Comparison of ENCODE assay signal across 9 mouse cellular contexts in genomic region chr15:100410918-100411672, GRCm38 (mm10). TPM values are rescaled to one million over a fixed set of nuclear protein-coding genes. Genes with fewer than 3 reads are reported as not detected.
DNase-seq lines count a peak whose midpoint lies in the region; TF ChIP-seq lines count a peak whose summit lies in the region.
"Had no signal": no experiment of that assay in that cellular context is flagged by ENCODE, and none has a peak within 500 bp of the region (broad histone marks: within the 10 kb centered on the region; RNA-seq: fewer than 3 reads in every experiment).

No protein-coding gene starts in this region.

- H3K27me3 ChIP-seq in thymus, adult 2 months (ENCODE audit: control insufficient read depth, insufficient read depth, low read length) = no peaks in the 10 kb centered on the region

- peaks cover 21% of the 10 kb centered on the region for H3K4me1 ChIP-seq in thymus, adult 2 months (replicated peaks; ENCODE audit: control insufficient read depth, insufficient read depth, low read length)

- no peak for TF ChIP-seq CTCF in thymus, adult 2 months (IDR thresholded peaks at IDR 0.05; ENCODE audit: borderline replicate concordance, control insufficient read depth, extremely low read depth, insufficient read depth, low read length, poor library complexity)

- intact Hi-C loops in left cerebral cortex, postnatal 25 days (cut with DNase I) = no loop called here

- H3K27ac ChIP-seq in thymus, adult 2 months (ENCODE audit: control insufficient read depth, insufficient read depth, low read length) = no peak overlapping the region

- DNase-seq in embryo, embryonic 10 days (ENCODE audit: low spot score) = peak; percentile 45
- no peak for DNase-seq in embryo, embryonic 9.5 days (ENCODE audit: extremely low spot score)
- DNase-seq in adrenal gland, postnatal 36 days = peak; percentile 73 to 79
- DNase-seq in kidney, postnatal 10 days = peak; percentile 83
- DNase-seq in monocyte, adult 2 months (ENCODE audit: low read depth in 1 of 2, low spot score in 2 of 2) = peak; percentile 12 to 29
- no peak for DNase-seq in left cerebral cortex, postnatal 25 days (ENCODE audit: low spot score in 2 of 2)
- DNase-seq in thymus, adult 2 months = no peak
- DNase-seq in gastrocnemius, postnatal 25 days = no peak

- H3K4me3 ChIP-seq in thymus, adult 2 months (ENCODE audit: control insufficient read depth, insufficient read depth, low read length) = no peak overlapping the region

- 88% methylated on average over 14 of the region's 14 CpGs for WGBS in thymus, adult 2 months

- no peak for TF ChIP-seq POLR2A in thymus, adult 2 months (IDR thresholded peaks at IDR 0.05; ENCODE audit: control insufficient read depth, extremely low read depth, insufficient read depth, low read length, poor library complexity)

- peaks cover 5% of the 10 kb centered on the region; the same call in 1 of the 2 replicates for H3K36me3 ChIP-seq in thymus, adult 2 months (ENCODE audit: control insufficient read depth, insufficient read depth, low read length)

RNA-seq across cellular contexts. Expression of gene Gm5475, which starts 10.9 kb away (rescaled TPM):
- total RNA-seq in adrenal gland, postnatal 36 days (2021) = not detected
- not detected for total RNA-seq in left cerebral cortex, postnatal 25 days (2021)
- 0.04 and 0.05 TPM in 2 replicates for polyA plus RNA-seq in thymus, adult 2 months (2012; rRNA removed)
- total RNA-seq in gastrocnemius, postnatal 25 days (2021) = not detected

RNA-seq across cellular contexts. Expression of gene Slc11a2, which starts 13.8 kb away (rescaled TPM):
- 100 to 1,000 TPM in 1 of 2 experiments, 10 to 100 TPM in 1; 98.5 to 112 TPM for total RNA-seq in adrenal gland, postnatal 36 days (2021)
- total RNA-seq in left cerebral cortex, postnatal 25 days (2021) = 10 to 100 TPM; 54.1 to 63.5 TPM
- 46.4 and 54.1 TPM in 2 replicates for polyA plus RNA-seq in thymus, adult 2 months (2012; rRNA removed)
- total RNA-seq in gastrocnemius, postnatal 25 days (2021) = 10 to 100 TPM; 36.7 to 41.9 TPM

RNA-seq across cellular contexts. Expression of gene Higd1c, which starts 46.8 kb away (rescaled TPM):
- total RNA-seq in adrenal gland, postnatal 36 days (2021) = not detected
- not detected for total RNA-seq in left cerebral cortex, postnatal 25 days (2021)
- not detected in 2 replicates for polyA plus RNA-seq in thymus, adult 2 months (2012; rRNA removed)
- not detected for total RNA-seq in gastrocnemius, postnatal 25 days (2021)
- polyA plus RNA-seq: gonadal fat pad, adult 2 months had no signal

RNA-seq across cellular contexts. Expression of gene Letmd1, which starts 57.7 kb away (rescaled TPM):
- total RNA-seq in adrenal gland, postnatal 36 days (2021) = 100 to 1,000 TPM; 138 to 150 TPM
- total RNA-seq in left cerebral cortex, postnatal 25 days (2021) = 10 to 100 TPM; 60.7 to 63.6 TPM
- 83.1 and 101 TPM in 2 replicates for polyA plus RNA-seq in thymus, adult 2 months (2012; rRNA removed)
- total RNA-seq in gastrocnemius, postnatal 25 days (2021) = 1 to 10 TPM; 9.1 to 9.9 TPM

RNA-seq across cellular contexts. Expression of gene Mettl7a2, which starts 58.1 kb away (rescaled TPM):
- total RNA-seq in adrenal gland, postnatal 36 days (2021) = 1 to 10 TPM; 2.0 to 2.2 TPM
- under 1 TPM; 0.27 to 0.30 TPM for total RNA-seq in left cerebral cortex, postnatal 25 days (2021)
- not detected in 2 replicates for polyA plus RNA-seq in thymus, adult 2 months (2012; rRNA removed)
- total RNA-seq in gastrocnemius, postnatal 25 days (2021) = under 1 TPM; 0.67 to 0.86 TPM

Comparison
In these comparisons a context has a peak if more than half of its experiments do, and no peak if none do; other contexts are left out.
1. DNase-seq: peak in embryo, embryonic 10 days (single experiment), adrenal gland, postnatal 36 days (2 of 2), kidney, postnatal 10 days (single experiment) and monocyte, adult 2 months (2 of 2); none in embryo, embryonic 9.5 days (single experiment), left cerebral cortex, postnatal 25 days (0 of 2), thymus, adult 2 months (single experiment) and gastrocnemius, postnatal 25 days (single experiment).